Mouse (Mus musculus): Measurements from ENCODE around the gene Cdc16. TPM values are rescaled to one million over a fixed set of nuclear protein-coding genes. Genes with fewer than 3 reads are reported as not detected.

The Cdc16 gene
- polyA plus RNA-seq (2017; shearing (Covaris generic)), result 10 to 100 TPM; 47.6 to 73.3 TPM

GRCm38 (mm10) chr8:13756982-13757804, at the start of gene Cdc16:
Gene Cdc16, plus strand, starts transcription at chr8:13757676.

GRCm38 (mm10) chr8:13785250-13785763, 27.8 kb downstream of the Cdc16 start, which contains the start of gene Upf3a:
Gene Upf3a, plus strand, starts transcription at chr8:13785615.

Other genes with a start within 250 kb of the Cdc16 start
- gene 1700029H14Rik, start 195.2 kb upstream of the Cdc16 start, polyA plus RNA-seq (2017; shearing (Covaris generic)), result under 1 TPM in 1 of 2 experiments, not detected in 1; 0.15 TPM
- 100 to 1,000 TPM; 173 to 206 TPM for gene Rasa3, start 80.1 kb upstream of the Cdc16 start, polyA plus RNA-seq (2017; shearing (Covaris generic))
- under 1 TPM in 1 of 2 experiments, not detected in 1; 0.25 TPM for gene Cfap97d2, start 51.8 kb upstream of the Cdc16 start, polyA plus RNA-seq (2017; shearing (Covaris generic))
- 10 to 100 TPM; 43.7 to 47.9 TPM for gene Upf3a, start 27.9 kb downstream of the Cdc16 start, polyA plus RNA-seq (2017; shearing (Covaris generic))
- gene AF366264, start 80.7 kb downstream of the Cdc16 start, polyA plus RNA-seq (2017; shearing (Covaris generic)), result under 1 TPM in 1 of 2 experiments, not detected in 1; 0.07 TPM
- 10 to 100 TPM; 27.2 to 30.6 TPM for gene Champ1, start 112.0 kb downstream of the Cdc16 start, polyA plus RNA-seq (2017; shearing (Covaris generic))
- 1 to 10 TPM in 1 of 2 experiments, under 1 TPM in 1; 0.37 to 1.6 TPM for gene Coprs, start 132.6 kb downstream of the Cdc16 start, polyA plus RNA-seq (2017; shearing (Covaris generic))

Measured in activated CD4-positive, CD25-positive, alpha-beta regulatory T cell (primary cell).